Mouse (Mus musculus) kidney, postnatal 0 days (tissue): ENCODE measurements at regions not wholly inside any gene's neighbourhood (a gene's known extent, or its start where the extent isn't known, plus 50 kb on each side); places are given as distances from the start of the nearest gene placed in this dataset.

ENCODE experiments used
- ATAC-seq: fragments of 200-750 bp; cut with Nextera tagmentation; replicated peaks from 2 replicates; pipeline ENCODE4 v1.8.0; 2017; ENCODE audit warnings: low read depth, moderate number of reproducible peaks, moderate TSS enrichment, moderate library complexity; ENCODE audit not compliant: low FRiP score
- DNase-seq: peaks from one replicate; pipeline ENCODE4 v3.0.0-alpha.2; 2016; ENCODE audit warnings: low spot score
- H3K27ac ChIP-seq: fragments of 300-500 bp; sonication (generic); 2 replicates; pipeline ENCODE4 v1.5.1; 2014; ENCODE audit warnings: mild to moderate bottlenecking
- H3K27me3 ChIP-seq: fragments of 300-500 bp; sonication (generic); 2 replicates; pipeline ENCODE4 v1.6.1; 2014; ENCODE audit warnings: low read length, mixed read lengths; ENCODE audit not compliant: insufficient read depth
- H3K36me3 ChIP-seq: fragments of 300-500 bp; sonication (generic); 2 replicates; pipeline ENCODE4 v1.6.1; 2014; ENCODE audit warnings: low read length, mixed read lengths; ENCODE audit not compliant: insufficient read depth
- H3K4me1 ChIP-seq: fragments of 300-500 bp; sonication (generic); replicated peaks from 2 replicates; pipeline ENCODE4 v1.6.1; 2014; ENCODE audit warnings: antibody characterized with exemption, low read length, mixed read lengths; ENCODE audit not compliant: insufficient read depth
- H3K4me2 ChIP-seq: fragments of 300-500 bp; sonication (generic); 2 replicates; pipeline ENCODE4 v1.6.1; 2014; ENCODE audit warnings: mild to moderate bottlenecking, low read length, moderate library complexity, mixed read lengths
- H3K4me3 ChIP-seq: fragments of 300-500 bp; sonication (generic); replicated peaks from 2 replicates; pipeline ENCODE4 v1.5.1; 2014; ENCODE audit warnings: low read depth, low read length
- H3K9ac ChIP-seq: fragments of 300-500 bp; sonication (generic); 2 replicates; pipeline ENCODE4 v1.6.1; 2014; ENCODE audit warnings: low read depth, low read length
- H3K9me3 ChIP-seq: fragments of 300-500 bp; sonication (generic); replicated peaks from 2 replicates; pipeline ENCODE4 v1.6.1; 2016; ENCODE audit warnings: low read length, inconsistent platforms, mixed read lengths
- CTCF ChIP-seq: IDR thresholded peaks from 2 replicates; pipeline ENCODE4 v1.5.1; 2016; ENCODE audit warnings: antibody characterized with exemption, low read depth, mild to moderate bottlenecking, moderate library complexity
- WGBS: fragments of 180-500 bp; shearing (Covaris S2); extraction: QIAGEN DNeasy Blood & Tissue Kit; methylation state at CpG from one replicate; pipeline ENCODE4 v1.1.7; 2014; 5-methylcytosine and 5-hydroxymethylcytosine counted together

DNA sequence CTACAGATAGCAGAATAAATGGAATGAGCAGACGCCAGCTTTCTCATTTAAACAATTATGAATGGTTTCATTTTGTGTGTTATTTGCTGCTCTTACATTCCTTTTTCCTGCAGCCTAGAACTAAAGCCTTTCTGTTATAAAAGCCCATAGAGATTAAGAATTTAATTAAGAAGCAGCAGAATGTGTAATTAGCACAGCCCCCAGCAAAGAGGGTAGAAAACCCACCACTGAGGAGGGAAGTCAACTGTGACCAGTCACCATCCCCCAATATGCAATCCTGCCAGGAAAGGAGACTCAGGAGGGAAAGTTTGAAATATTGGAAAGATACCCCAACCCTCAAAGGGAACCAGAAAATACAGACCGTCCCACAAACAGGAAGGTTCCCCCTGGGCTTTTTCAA, 160.0 kb downstream of the Ankrd50 start:
- Histone ChIP-seq H3K27ac (no peak overlapping the region), H3K9ac (no peak overlapping the region), H3K9me3 (no peaks in the 10 kb centered on the region), H3K27me3 (no peaks in the 10 kb centered on the region), H3K36me3 (no peaks in the 10 kb centered on the region), H3K4me3 (no peak overlapping the region), H3K4me1 (no peaks in the 10 kb centered on the region; the same call in 1 of the 2 replicates), H3K4me2 (no peak overlapping the region)
- ATAC-seq (no peak), DNase-seq (no peak)
- TF ChIP-seq CTCF, result no peak
- 77% methylated on average over 2 of the region's 2 CpGs for WGBS

DNA sequence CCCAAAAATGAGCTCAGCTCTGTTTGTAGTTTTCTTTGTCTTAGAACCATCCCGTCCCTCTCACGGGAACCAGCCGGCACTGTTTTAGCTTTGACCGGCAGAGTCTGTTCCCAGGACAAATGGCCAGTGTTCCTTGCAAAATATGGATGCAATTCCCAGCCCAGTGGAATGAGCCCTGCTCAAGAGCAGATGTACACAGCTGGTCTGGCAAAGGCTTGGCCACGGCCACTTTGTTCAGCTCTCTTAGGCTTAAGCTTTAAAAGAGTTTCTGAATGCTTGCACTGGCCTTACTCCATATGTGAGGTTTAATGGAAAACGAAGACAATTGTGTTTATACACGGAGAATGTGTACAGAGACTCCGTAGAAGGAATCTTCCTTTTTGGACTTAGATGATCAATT, 162.2 kb downstream of the Ankrd50 start:
- peak; percentile 81 for DNase-seq
- 0 out of 2 replicates have a peak, but pooled peaks have one; percentile 40 for ATAC-seq
- no peaks in the 10 kb centered on the region for H3K9me3 ChIP-seq
- no peak overlapping the region for H3K4me2 ChIP-seq
- no peak overlapping the region for H3K9ac ChIP-seq
- no peaks in the 10 kb centered on the region for H3K27me3 ChIP-seq
- TF ChIP-seq CTCF, result no peak
- H3K36me3 ChIP-seq, result no peaks in the 10 kb centered on the region
- no peaks in the 10 kb centered on the region; the same call in 1 of the 2 replicates for H3K4me1 ChIP-seq
- WGBS, result 43% methylated on average over 8 of the region's 8 CpGs
- no peak overlapping the region for H3K4me3 ChIP-seq
- H3K27ac ChIP-seq, result peak overlapping the region; percentile 39; the same call in 1 of the 2 replicates

DNA sequence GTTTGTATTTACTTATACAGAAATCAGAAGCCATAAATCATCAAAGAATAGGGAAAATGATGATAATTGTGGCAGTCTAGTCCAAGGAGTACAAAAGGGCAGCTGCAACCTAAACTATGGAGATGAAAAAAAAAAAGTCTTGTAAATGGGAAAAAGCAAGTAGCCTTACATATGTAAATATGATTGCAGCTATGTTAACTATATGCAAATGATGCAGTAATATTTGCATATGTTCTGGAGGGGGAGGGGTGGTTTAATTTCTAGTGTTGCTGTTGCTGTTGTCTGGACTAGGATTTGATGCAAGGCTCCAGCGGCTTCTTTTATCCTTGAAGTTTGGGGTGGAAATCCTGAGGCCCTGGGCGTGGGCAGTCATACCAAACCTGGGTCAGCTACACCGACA, 163.0 kb downstream of the Ankrd50 start:
- H3K4me1 ChIP-seq, result no peaks in the 10 kb centered on the region; the same call in 1 of the 2 replicates
- H3K9me3 ChIP-seq, result no peaks in the 10 kb centered on the region
- H3K27me3 ChIP-seq, result no peaks in the 10 kb centered on the region
- DNase-seq, result peak; percentile 1
- no peak overlapping the region for H3K9ac ChIP-seq
- ATAC-seq, result no peak
- 82% methylated on average over 3 of the region's 3 CpGs for WGBS
- H3K4me3 ChIP-seq, result no peak overlapping the region
- no peaks in the 10 kb centered on the region for H3K36me3 ChIP-seq
- TF ChIP-seq CTCF, result no peak
- H3K27ac ChIP-seq, result no peak overlapping the region
- no peak overlapping the region for H3K4me2 ChIP-seq

DNA sequence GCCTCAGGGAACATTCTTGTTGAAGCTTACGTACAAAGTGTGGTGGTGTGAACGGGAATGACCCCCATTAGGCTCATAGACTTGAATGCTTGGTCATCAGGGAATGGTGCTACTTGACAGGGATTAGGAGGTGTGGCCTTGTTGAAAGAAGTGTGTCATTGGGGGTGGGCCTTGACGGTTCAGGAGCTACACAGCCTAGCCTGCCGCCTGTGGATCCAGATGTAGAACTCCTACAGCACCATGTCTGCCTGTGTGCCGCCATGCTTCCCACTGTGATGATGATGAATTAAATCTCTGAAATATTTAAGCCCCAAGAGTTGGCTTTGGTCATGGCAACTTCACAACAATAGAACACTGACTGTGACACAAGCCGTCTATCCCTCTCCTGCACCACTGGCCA, 163.6 kb downstream of the Ankrd50 start:
- H3K27me3 ChIP-seq, result no peaks in the 10 kb centered on the region
- no peak for ATAC-seq
- no peaks in the 10 kb centered on the region for H3K36me3 ChIP-seq
- WGBS, result 93% methylated on average over 6 of the region's 6 CpGs
- no peaks in the 10 kb centered on the region; the same call in 1 of the 2 replicates for H3K4me1 ChIP-seq
- DNase-seq, result no peak
- no peak overlapping the region for H3K27ac ChIP-seq
- no peaks in the 10 kb centered on the region for H3K9me3 ChIP-seq
- H3K4me3 ChIP-seq, result no peak overlapping the region
- no peak overlapping the region for H3K9ac ChIP-seq
- no peak overlapping the region for H3K4me2 ChIP-seq
- no peak for TF ChIP-seq CTCF

DNA sequence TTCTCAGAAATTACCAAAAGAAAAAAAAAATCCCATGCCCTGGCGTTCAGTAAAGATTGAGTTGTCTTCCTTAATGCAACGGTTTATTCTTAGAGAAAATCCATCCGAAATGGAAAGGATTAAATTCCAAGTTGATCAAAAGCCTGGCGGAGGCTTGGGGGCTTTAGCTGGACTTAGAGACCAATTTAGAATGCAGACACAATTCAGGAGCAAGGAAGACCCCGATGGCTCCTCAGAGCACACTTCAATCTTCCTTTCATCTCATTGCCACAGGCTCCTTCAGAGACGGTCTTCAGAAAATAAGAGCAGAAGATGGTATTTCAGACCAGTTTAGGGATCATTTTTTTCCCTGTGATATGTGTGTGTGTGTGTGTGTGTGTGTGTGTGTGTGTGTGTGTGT, 171.8 kb downstream of the Ankrd50 start:
- Histone ChIP-seq H3K4me2 (no peak overlapping the region), H3K27me3 (no peaks in the 10 kb centered on the region), H3K4me1 (no peaks in the 10 kb centered on the region), H3K4me3 (no peak overlapping the region), H3K9ac (no peak overlapping the region), H3K27ac (no peak overlapping the region), H3K36me3 (no peaks in the 10 kb centered on the region), H3K9me3 (no peaks in the 10 kb centered on the region)
- TF ChIP-seq CTCF, result no peak
- no peak for ATAC-seq
- DNase-seq, result no peak
- 83% methylated on average over 6 of the region's 6 CpGs for WGBS

DNA sequence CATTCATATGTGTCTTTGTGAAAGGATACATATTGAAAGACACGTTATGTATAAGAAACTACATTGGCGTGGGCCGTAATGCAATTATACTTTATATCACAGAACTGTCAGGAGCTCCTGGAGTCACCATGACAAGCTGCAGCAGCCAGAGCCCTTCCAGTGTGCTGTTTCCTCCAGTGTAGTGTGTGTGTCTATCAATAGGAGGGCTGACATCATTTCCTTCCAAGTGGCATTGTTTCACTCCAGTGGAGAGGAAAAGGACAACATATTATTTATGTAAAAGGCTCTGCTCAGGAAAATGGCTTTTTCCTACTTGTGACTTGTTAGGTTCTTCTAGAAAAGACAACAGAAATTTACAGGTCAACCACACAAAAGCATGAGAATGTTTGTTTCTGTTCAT, 172.5 kb downstream of the Ankrd50 start:
- WGBS, result 65% methylated on average over 3 of the region's 3 CpGs
- TF ChIP-seq CTCF, result no peak
- H3K9me3 ChIP-seq, result no peaks in the 10 kb centered on the region
- no peak overlapping the region for H3K4me2 ChIP-seq
- no peaks in the 10 kb centered on the region for H3K36me3 ChIP-seq
- H3K9ac ChIP-seq, result no peak overlapping the region
- H3K4me3 ChIP-seq, result no peak overlapping the region
- DNase-seq (peak; percentile 65), ATAC-seq (no peak)
- 0 out of 2 replicates have a peak overlapping the region, but pooled peaks have one; percentile 1 for H3K27ac ChIP-seq
- H3K4me1 ChIP-seq, result no peaks in the 10 kb centered on the region
- no peaks in the 10 kb centered on the region for H3K27me3 ChIP-seq
